Mouse (Mus musculus): ENCODE measurements around the gene Egfem1.

The Egfem1 gene

GRCm38 (mm10) chr3:29578055-29578860 lies 496.4 kb downstream of the Egfem1 start:
- DNase-seq (ENCODE audit: low spot score in 2 of 2), result no peak

GRCm38 (mm10) chr3:29582749-29583148 lies 500.9 kb downstream of the Egfem1 start:
- peak in 1 of 2 experiments; percentile 3 for DNase-seq (ENCODE audit: low spot score in 2 of 2)

- DNase-seq (ENCODE audit: low spot score in 2 of 2), result no peak
Observed at GRCm38 (mm10) chr3:29602140-29602539, 520.3 kb downstream of the Egfem1 start.

DNA sequence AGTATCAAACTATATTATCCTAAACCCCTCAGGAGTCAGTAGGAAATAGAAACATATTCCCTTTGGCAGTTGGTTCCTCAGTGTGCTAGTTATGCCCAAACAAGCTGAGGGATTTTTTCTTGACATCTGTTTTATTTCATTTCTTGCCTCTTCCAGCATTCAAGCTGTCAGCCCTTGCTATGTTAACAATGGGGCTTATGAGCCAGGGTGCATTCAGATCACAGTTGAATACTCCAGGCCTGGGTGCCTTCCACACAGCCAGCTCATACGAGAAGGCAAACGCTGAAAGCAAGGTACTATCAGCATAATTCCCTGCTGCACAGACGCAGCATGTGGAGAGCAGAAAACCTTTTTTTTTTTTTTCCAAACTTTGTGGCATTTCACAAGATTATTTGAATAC lies 526.9 kb downstream of the Egfem1 start:
- DNase-seq (ENCODE audit: low spot score in 2 of 2), result no peak

GRCm38 (mm10) chr3:29609174-29609573 lies 527.4 kb downstream of the Egfem1 start:
- no peak for DNase-seq (ENCODE audit: low spot score in 2 of 2)

DNA sequence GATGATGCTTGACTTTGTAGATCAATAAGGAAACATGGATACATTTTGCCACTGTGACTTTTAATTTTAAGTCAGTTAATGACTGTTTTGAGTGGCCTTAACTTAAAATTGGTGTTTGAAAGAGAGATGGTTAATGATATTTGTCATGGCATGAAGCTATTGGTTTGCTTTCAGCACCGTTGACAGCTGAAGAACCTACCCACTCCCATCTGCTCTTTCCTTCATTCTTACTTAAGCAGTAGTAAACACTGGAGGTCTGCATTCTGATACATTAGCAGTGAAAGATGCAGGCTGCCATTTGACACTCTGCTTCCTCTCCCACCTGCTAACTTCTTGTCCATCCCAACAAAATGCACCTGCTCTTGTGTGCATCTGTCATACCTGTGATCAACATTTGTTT lies 537.8 kb downstream of the Egfem1 start:
- no peak for DNase-seq (ENCODE audit: low spot score in 2 of 2)

GRCm38 (mm10) chr3:29639819-29640218 lies 558.0 kb downstream of the Egfem1 start:
- no peak for DNase-seq (ENCODE audit: low spot score in 2 of 2)

DNA sequence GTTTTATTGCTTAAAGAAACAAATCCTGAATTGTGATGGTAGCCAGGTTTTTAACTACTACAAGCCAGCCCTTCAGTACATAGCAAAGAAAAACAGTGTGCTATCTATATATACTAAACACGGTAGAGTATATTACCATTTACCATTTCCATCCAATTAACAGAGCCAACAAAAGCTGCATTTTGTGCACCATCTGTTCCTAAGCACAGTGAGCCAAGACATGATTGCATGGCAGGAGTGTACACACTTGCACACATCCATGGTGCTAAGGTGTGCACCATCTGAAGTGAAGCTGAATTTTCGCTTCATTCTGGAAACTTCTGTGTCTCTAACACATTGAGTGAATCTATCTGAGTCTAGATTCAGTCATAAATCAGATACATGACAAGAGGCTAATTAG lies 585.0 kb downstream of the Egfem1 start:
- no peak for DNase-seq (ENCODE audit: low spot score in 2 of 2)

DNA sequence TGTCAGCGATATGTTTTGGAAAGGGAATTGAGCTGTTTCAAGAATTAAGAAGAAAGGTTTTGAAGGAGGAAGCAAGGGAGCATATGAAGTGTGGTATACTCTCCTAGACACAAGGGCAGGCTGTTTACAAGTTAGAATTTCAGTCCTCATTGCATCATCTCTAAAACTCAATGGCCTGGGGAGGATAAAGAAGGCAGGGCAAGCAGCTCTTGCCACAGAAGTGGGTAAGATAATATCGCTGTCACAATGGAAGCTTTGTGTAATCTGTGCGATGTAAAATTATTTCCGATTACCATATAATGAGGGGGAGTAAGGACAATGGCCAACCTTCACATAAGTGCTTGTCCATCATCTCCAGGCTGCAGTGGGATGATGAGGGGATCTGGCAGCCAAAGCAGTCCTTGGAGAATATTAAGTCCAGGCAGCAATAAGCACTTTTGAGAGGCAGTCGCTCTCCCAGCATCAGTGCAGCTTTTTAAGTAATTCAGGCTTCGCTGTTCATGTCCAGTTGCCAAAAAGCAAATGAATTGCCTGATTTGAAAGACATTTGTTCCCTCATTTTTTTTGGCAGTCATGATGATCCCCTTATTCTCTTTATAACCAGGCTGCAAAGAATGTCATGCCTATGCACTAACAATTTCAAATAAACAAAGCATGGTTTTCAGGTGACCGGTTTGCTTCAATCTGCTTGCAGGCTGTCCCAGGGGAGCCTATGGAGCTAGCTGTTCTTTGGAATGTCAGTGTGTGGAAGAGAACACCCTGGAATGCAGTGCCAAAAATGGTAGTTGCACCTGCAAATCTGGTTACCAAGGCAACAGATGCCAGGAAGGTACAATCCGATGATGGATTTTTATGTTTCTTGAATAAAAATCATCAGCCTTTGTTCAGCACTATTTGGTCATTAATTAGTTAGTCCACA lies 607.8 kb downstream of the Egfem1 start:
- no peak for DNase-seq (ENCODE audit: low spot score in 2 of 2)

DNA sequence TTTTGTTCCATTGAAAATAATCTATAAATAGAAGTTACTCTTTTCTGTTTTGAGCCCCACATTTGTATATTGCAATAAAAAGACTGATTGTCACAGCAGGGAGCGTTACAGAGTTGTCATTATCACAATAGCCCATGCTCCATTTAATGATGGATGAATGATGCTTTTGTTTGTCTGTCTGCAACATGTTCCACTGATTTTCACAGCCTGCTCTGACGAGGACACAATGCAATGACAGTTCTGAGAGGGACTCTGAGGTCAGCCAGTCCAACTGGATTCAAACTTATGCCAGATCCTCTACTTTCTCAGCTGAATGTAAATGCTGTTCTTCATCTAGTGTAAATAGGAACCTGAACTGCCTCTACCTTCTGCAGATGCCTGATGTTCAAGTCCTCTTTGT lies 619.3 kb downstream of the Egfem1 start:
- DNase-seq (ENCODE audit: low spot score in 2 of 2), result no peak

DNA sequence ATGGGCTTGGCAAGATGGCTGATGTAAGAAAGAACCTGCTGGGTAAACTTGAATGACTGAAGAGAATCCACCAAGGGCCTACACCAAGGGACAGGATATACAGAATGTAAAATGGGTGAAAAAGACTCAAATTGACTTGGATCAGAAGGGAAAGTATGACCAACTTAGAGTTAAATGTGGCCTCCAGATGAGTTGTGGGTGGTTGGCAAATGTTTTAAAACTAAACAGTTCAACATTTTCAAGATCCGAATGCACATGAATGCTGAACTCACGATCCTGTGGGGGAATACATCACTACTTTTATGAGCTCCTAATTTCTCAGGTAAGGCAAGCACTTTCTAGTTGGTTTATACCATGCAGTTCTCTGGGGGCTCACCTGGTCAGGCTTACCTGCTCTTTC lies 625.0 kb downstream of the Egfem1 start:
- DNase-seq (ENCODE audit: low spot score in 2 of 2), result no peak

GRCm38 (mm10) chr3:29707467-29707866 lies 625.6 kb downstream of the Egfem1 start:
- no peak for DNase-seq (ENCODE audit: low spot score in 2 of 2)

- DNase-seq (ENCODE audit: low spot score in 2 of 2), result no peak
Observed at GRCm38 (mm10) chr3:29726376-29726967, 644.6 kb downstream of the Egfem1 start.

DNA sequence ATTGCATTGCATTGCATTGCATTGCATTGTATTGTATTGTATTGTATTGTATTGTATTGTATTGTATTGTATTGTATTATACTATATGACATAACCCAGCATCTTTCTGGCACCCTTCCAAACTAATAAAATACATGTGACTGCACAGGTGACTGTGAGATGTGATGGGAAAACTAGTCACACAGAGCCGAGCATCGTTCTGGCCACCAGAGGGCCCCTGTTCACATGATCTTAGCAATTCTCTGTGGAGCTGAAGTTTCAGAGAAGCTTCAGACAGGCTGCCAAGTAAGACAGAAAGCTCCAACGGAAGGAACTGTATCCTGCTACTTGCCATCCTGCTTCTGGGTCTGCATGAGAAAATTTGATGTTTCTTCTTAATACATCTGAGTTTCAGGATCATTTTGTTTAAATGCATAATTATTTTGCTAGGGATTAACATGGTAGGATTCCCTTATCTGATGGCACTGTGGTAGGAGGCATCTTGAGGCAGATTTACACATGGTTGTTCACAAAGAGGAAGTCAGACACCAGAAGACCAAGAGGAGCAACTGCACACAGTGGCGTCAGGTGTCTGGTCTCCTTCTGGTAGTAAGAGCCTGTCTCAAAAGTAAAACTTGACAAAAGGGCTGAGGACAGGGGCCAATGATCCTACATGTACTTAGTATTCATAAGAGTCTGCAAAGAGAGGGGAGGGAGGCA lies 648.4 kb downstream of the Egfem1 start:
- DNase-seq (ENCODE audit: low spot score in 2 of 2), result peak in 1 of 2 experiments; percentile 41

DNA sequence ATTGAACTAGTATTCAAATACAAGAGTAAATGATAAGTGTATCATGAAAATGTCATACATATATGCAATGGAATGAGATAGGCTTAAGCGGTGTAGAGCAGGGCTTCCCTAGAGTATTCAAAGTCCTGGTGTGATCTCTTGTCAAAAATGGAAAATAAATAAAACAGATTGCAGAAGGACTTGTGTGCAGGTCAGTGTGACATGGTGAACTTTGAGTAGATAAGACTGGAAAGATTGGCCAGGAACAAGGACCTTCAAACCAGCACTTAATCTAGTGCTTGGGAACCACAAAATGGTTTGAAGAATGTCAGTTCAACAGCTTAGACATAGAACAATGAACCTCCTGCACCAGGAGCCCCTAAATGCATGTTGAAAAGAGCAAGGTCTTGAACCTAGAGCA lies 649.7 kb downstream of the Egfem1 start:
- no peak for DNase-seq (ENCODE audit: low spot score in 2 of 2)

GRCm38 (mm10) chr3:29732626-29733025 lies 650.8 kb downstream of the Egfem1 start:
- no peak for DNase-seq (ENCODE audit: low spot score in 2 of 2)

GRCm38 (mm10) chr3:29734251-29734650 lies 652.4 kb downstream of the Egfem1 start:
- DNase-seq (ENCODE audit: low spot score in 2 of 2), result no peak

DNA sequence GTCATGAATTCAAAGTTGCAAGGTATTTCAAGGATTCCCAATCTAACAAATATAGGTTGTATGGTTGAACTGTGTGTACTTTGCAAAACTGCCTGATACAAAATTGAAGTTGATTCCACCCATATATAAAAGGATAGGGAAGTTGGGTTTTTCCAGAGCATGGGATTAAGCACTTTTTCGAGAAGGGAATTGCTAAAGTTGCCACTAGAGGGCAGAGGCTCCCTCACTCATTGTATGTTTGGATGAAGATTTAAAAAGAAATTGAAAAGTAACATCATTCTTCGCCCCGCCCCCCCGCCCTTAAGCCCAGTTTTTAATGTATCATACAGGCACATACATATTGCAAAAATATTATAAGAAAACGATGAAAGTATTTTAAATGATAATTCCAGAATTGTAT lies 657.5 kb downstream of the Egfem1 start:
- DNase-seq (ENCODE audit: low spot score in 2 of 2), result peak in 1 of 2 experiments; percentile 9

Measured in cerebellum, postnatal 4 days (tissue).